Mouse (Mus musculus) ZHBTc4 (cell line): ENCODE results near the gene Cacna2d3.

Source experiments
- DNase-seq: peaks from one replicate; pipeline ENCODE4 v3.0.0-alpha.2; 2011; ENCODE audit warnings: low read depth, low spot score

The Cacna2d3 gene

DNA sequence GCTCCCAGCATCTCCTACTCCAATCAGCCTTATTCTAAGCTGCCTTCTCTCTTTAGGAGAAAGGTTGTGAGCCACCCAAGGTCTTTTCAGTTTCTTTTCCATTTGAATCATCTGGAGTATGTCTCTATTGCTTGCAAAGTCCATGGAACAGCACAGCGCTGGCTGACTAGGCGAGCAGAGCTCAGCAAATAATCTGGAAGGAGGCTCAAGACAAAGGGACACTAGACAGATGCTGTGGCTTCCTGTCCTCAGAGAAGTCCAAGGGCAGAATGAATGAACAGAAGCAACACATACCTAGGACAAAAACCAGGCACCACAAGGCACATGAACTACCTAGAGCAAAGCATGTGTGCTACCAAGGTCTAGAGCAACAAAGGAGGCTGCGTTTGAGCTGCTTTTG, 328.8 kb downstream of the Cacna2d3 start:
- DNase-seq: no peak

DNA sequence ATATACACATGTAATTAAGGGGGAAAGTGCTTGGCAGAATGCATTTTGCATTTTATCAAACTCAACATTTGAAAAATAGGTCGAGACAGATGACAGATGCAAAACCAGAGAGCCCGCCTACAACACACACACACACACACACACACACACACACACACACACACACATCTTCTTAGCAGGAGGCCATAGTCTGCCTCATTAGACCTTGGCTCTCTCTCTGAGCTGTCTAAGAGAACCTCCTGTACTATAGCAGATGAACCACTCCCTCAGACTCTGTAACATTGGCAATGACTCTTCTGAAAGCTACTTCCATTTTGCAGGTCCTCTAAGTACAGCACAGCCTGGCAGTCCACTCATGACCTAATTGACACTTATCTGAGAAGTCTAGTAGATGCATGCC, 330.2 kb downstream of the Cacna2d3 start:
- DNase-seq: no peak

DNA sequence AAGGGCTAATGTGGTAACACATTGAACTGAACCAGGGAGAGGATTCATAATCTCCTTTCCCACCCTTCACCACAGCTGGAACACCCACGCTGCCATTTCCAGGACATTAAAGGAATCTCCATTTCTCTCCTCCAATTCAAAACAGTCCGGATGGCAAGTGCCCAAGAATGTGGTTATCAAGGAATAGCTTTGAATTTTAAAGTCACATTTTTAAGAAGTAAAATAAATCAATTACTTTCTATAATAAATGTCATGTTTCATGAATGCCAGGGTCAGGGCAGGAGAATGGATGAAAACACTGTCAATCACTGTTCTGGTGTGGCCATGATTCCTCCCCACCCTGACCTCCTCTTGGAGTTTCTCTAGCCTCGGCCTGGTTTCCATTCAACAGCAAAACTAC, 333.9 kb downstream of the Cacna2d3 start:
- no peak for DNase-seq

DNA sequence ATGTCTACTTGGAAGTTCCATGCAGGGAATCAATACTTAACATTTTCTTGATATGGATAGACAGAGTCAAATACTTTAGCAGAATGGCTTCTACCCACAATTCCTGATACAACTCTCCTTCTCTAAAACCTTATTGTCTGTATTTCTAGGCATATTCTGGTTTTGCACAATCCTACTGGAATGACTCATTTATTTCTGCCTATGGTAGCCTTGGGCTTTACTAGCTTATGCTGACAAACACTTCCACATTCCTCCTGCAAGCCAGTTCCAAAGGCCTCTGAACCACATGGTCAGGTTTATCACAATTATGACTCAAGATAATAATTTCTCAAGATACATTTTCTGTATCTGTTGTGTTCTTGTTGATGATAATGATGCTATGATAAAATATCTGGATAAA, 336.2 kb downstream of the Cacna2d3 start:
- no peak for DNase-seq

DNA sequence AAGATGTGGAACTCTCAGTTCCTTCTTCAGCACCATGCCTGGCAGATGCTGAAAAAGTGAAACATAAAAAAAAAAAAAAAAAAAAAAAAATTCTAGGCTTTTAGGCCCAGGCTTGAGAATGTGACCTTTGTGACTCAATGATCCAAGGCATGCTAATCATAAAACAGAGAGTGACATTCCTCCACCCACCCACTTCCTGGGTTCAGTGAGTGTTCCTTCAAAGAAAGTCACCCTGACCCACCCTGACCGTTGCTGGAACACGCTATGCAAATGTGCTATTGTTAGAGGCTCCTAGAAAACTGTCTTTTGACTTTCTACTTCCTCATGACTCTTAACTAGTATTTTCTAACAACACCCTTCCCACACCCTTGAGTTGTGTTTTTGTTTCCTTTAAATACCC, 338.9 kb downstream of the Cacna2d3 start:
- peak; percentile 32 for DNase-seq

DNA sequence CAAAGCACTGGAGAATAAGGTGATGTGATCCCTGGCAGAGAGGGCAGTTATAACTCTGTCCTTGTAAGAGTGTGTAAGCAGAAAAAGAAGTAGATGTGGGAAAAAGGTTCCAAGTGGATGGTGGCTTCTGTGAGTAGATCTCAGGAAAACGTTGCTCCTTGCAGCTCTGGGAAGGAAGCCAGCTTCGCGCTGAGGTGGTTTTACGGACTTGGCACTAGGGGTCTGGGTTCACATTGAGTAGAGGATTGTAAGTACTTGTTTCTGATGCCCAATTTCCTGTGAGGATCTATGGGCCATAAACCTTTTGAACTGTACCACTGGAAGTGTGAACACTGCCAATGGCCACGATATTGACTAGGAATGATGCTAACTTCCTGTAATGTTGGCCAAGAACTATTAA, 354.8 kb downstream of the Cacna2d3 start:
- no peak for DNase-seq

DNA sequence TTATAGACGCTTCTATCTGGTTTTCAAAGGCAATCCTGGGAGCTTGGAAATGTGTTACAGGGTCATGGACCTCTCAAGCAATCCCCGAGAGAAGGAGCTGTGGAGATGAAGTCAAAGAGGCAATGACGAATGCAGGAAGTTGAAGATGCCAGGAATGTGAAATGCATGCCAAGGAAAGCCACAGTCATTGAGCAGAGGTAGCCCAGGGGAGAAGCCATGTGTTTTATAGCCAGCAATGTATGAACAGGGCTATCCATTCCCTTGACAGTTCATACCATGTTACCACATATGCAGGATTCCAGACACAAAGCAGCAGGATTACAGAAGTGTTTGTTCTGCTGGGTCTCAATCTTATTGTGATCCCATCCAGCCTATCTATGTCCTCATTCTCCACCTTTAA, 359.2 kb downstream of the Cacna2d3 start:
- no peak for DNase-seq

DNA sequence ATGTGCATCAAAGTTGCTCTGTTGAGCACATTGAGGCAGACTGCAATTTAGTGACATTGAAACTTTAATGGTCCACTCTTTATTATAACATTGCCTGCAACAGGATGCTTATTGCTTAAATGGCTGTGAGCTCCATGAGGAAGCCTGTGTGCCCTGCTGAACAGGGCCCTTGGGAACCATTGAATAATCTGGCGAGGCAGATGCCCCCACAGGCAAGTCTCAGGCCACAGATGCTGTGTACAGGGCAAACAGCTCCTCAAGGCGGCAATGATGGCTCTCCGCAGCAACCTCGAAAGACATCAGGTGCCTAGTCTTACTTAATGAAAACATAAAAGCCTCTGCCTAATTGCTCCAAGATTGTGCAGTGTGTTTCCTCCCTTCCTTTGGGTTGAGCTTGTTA, 371.0 kb downstream of the Cacna2d3 start:
- no peak for DNase-seq

DNA sequence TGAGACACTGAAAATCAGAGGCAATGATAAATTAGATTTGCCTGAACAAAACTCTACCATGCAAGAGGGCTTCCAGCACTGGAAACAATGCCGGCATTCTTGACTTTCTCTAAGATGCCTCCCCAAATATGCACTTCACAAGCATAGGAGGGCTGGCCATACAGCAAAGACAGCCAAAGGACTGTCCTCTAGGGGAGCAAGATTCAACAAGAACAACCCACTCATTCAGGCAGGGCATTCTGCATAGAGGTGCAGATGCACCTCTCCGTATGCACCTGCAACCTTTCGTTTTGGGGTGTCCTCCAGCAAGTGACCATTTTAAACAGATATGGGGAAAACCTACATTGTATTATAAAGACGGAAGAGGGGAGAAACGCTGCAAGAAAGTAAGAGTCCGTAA, 380.1 kb downstream of the Cacna2d3 start:
- DNase-seq: no peak

DNA sequence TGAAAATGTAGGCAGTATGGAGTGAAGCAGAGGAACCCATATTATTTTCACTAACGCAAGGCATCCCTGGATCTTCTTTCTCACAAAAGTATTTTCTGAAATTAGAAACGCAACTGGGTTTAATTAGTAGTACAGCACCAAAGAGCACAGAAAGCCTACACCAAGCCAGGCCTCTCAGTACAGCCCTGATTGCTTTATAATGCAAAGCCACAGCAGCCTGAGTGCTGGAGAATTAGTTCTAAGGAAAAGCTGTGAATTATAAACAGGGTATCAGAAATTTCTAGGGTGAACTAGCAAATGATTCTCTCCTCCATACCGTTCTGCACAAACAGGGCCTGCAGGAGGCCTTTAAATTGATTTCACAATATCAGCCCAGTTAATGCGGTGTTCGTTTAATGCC, 380.9 kb downstream of the Cacna2d3 start:
- DNase-seq: no peak

DNA sequence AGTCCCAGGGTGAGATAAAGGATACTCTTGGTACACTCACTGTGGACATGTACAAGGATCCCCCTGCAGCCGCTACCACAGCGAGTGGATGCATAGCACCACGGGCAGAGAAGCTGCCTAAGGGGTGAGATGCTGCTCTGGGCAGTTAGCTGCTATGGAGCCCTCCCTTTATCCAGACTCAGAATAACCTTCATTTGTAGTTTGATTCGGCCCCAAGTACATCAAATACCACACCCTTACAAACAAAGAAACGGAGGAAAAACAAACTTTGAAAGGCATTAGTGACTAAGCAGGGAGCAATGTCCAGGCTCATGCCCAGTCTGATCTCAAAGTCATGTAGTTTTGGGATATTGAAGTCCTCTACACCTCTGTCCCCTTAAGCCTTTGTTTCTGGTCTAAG, 386.8 kb downstream of the Cacna2d3 start:
- DNase-seq: peak; percentile 2

DNA sequence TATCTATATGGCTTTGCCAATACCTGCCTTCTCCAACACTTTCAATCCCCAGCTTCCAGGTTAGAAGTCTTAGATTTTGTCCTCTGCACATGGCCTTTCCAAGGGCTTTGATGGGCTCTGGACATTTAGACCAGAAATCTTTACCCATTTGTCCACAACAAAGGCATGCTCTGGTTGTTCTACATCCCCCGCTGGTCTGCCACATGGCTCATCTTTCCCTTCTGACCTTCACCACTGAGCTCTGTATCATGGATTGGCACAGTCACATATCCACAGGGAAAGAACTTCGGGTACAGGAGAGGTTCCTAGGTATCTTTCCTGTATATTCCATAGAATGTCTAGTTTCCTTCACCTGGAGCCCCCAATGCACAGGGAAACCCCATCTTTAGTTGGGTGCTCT, 387.4 kb downstream of the Cacna2d3 start:
- no peak for DNase-seq

DNA sequence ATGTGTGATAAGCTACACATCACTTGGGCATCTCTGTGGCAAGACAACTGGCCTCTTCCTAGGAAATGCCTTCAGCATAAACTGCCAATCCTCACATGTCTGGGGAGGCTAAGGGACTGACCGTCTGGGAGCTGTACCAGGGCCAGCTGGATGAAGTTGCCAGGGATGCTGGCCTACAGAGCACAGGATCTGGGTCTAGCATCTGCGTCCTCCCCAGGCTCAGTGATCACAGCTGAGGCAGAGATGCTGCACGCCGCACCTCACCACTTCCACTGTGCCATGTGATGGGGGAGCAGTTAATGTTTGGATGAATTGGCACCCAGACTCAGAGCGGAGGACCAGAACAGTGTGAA, 397.3 kb downstream of the Cacna2d3 start:
- DNase-seq: no peak

DNA sequence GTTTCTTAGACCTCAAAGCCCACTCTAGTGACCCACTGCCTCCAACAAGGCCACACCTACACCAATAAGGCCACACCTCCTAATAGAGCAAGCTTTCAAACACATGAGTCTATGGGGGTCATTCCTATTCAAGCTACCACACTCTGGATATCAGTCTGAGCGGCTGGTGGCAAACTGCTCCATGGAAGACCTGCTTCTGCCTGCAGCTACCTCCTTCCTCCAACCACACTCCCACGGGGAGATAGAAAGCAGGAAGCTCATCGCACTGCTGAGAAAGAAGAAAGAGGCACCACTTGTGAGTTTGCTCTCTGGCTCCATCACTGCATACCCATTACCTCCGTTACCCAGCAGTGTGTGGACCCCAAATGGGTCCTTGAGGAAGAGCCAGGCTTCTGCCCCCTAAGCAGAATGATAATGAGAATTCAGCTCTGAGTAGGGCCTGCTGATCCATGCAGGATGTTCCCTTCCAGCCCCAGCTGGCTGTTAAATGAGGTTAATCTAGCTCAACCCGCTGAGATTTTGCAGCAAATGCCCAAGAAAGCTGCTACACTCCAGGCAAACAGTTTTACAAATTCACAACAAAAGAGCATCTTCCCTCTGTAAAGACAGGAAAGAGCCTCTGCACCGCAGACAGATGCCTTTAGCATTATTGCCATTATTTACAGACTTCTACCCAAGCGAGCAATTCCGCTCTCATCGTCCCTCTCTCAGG, 397.8 kb downstream of the Cacna2d3 start:
- DNase-seq: no peak

DNA sequence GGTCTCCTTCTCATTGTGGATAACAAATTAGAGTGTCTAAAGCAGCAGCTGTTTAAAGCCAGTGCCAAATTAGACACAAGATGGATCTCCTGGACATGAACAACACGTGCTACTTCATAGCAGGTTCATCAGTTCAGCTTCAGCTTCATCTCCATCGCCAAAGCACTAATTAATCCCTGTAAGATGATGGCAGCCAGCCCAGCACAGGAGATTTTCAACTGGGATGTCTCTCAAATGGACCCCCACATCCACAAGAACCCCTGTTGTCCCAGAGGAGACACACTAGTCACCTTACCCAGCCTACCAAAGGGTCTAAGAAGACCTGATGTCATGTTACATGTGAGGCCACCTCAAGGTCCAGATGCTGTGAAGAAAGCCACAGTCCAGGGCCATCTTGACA, 408.2 kb downstream of the Cacna2d3 start:
- no peak for DNase-seq

DNA sequence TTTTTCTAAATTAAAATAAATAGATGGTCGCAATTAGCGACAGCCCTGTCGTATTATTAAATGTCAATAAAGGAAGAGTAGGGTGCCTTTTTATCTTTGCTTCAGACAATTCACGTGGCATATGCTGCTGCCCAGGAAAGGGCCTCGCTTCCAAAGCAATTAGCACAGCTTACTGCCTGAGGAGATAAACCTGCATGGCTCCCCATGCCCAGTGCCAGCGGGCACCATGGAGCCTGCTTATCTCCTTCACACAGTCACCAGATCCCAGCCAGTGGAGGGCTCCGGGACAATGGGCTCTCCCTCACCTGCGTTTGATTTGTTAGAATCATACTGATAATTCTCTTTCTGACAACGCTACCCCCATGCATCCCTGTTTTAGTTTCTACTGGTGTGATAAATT, 416.0 kb downstream of the Cacna2d3 start:
- DNase-seq: no peak

DNA sequence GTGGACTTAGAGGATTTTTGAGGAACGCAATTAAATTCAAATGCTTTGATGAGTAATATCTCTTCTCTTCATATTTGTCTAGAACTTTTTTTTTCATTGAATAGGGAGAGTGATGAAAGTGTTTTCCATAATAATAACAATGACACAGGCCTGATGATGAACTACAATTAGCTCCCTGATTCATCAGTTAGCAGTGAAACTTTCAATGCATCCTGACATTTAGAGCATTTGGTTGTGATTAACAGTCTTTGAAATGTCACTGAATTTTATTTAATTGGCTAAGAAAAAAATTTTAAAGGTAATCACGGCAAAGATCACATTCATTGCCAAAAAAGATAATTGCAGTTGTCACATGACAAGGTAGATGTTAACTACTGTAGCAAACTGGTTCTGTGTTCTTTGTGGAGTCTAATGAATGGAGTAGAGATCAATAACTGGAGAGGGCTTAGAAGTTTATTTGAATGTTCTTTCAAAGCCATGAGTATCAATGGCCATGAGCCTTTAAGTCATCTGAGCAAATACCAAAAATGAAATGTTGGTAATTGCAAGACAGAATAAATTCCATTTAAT, 425.4 kb downstream of the Cacna2d3 start:
- no peak for DNase-seq

DNA sequence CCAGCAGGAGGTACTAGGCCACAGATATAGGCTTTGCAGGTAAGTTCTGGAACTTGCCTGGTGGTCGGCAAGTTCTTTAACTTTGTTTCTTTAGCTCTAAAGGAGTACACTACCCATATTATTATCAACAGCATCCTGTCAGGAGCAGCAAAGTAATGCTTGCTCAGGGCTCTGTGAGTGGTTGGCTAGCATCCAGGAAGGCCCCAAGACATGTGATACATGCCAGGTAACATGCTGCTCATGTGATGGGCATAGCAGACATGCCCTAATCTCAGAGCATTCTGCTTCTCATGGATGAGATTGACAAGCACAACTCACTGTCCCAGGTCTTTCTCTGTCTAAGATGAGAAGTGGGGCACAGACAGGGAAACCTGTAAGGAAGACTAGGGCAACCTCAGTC, 442.8 kb downstream of the Cacna2d3 start:
- no peak for DNase-seq

DNA sequence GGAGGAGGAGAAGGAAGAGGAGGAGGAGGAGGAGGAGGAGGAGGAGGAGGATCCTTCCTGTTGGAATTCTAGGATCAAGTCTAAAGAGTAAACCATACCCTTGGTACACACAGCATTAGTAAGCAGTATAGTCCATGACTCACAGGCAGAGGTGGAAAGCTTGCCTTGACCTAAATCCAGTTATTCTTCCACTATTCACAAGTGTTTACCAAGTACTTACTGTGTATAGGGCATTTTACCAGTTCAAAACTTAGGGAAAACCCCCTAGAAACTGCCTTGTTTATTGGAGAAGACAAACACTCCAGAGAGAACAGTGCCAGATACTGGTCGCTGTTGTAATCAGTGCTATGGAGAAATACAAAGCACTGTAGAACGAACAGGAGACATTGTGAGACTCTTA, 443.3 kb downstream of the Cacna2d3 start:
- DNase-seq: no peak

DNA sequence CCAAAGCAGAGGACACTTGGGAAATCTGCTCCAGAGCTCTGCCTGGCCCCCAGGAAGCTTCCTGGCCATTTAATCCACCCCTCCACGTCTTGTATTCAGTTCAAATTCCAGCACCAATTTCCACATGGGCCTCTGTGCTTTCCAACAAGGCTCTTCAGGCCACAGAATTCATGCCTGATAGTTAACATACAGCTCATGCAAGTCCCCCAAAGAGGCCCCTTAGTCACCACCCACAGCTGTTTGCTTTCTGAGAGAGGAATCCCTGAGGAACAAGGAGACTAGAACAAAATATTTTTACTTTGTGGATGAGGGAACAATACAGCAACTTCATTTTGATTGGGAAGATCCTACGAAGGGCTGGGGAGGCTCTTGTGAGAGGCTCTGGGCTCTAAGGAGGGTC, 444.0 kb downstream of the Cacna2d3 start:
- no peak for DNase-seq

DNA sequence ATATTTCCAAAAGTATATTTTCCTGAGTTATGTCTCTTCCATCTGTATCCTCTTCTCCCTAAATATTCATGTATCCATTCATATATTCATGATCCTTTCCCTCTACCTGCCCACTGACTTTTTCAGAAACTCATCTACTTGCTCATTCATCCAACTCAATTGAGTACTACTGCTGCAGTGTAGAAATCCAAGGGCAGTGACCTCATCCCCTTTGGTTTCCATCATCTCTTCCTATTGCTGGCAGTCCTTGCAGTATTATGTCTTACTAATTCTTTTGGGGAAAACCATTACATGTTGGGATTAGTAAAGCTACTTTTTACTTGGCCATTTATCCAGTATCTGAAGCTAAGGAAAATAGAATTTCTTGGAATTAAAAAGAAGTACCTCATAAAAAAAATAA, 447.8 kb downstream of the Cacna2d3 start:
- no peak for DNase-seq

DNA sequence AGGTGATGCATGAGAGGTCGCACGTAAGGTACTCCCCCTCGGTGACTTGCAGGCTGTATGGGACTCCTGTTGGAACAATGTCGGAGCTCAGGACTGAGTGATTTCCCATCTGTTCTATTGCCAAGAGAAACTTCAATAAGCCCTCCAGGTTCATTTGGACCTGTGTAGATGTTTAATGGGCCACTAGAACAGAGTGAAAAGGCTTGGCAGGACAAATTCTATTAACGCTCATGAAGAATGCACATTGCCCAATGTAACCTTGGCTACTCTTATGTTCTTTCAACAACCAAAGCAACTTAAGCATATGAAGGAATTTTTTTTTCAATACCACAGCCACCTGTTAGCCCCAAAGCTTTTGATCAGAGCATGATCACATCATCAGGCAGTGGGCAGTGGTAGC, 451.1 kb downstream of the Cacna2d3 start:
- no peak for DNase-seq

DNA sequence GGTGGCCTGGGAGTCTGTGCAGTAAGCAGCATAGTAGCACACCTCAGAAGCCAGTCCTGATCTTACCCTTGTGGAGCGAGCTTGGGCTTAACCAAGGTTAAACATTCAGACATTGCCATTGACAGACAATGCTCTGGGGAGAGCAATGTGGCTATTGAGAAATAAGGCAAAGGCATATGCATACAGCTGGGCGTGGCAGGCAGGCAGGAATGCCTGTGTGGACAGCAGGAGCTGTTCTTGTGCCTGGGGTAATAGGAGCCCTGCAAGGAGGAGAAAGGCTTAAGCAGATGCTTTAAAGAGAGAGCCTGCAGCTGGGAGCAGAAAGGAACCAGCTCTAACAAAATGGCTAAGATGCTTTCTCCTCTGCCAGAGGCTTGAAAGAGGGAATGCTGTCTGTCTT, 451.8 kb downstream of the Cacna2d3 start:
- DNase-seq: peak; percentile 84

DNA sequence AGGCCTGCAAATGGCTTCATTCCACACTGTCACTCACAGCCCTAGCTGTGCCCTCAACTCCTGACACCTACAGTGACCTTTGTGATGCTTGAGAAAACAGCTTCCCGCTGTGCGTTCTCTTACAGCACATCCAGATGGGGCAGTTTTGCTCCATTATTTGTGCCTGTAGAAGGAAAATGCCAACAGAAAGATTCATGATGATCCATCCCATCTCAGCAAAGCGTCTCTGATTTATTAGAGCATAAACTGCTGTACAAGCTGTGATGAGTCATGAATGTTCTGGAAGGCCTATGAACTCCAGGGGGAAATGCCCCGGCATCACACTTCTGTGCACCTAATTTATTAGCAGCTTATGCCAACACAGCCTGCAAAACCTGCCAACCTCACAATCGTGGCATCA, 453.1 kb downstream of the Cacna2d3 start:
- DNase-seq: no peak
